Comparison of ENCODE assay signal across 31 mouse cellular contexts in the genomic region with DNA sequence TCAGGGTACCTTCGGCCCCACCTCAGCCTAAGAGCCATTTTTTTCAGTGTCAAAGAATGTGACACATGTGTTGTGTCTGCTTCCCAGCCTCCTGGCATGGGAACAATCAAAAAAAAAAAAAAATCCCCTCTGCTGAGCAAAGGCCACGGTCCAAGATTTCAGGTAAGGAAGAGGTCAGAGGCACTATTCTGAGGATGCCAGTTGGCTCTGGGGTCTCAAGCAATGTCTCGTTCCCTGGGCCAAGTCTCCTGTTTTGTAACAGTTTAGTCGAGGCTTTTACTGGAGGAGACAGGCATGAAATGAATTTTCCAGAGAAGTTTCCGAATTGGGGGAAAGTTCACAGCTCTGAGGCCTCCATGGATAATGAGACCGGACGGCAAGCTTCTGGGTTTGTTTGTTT. TPM values are rescaled to one million over a fixed set of nuclear protein-coding genes. Genes with fewer than 3 reads are reported as not detected.
A peak's percentile ranks its signal among the peaks of the same experiment; 100 is the strongest.
DNase-seq lines count a peak whose midpoint lies in the region; ATAC-seq lines count a peak whose summit lies in the region.
"Had no signal": no experiment of that assay in that cellular context is flagged by ENCODE, and none has a peak within 500 bp of the region (broad histone marks: within the 10 kb centered on the region; RNA-seq: fewer than 3 reads in every experiment).

No protein-coding gene starts in this region.

- H3K9me3 ChIP-seq in embryonic facial prominence, embryonic 14.5 days (ENCODE audit: control insufficient read depth, low read length), result 0 out of 2 replicates have a peak, but pooled peaks cover 3% of the 10 kb centered on the region
- no peaks in the 10 kb centered on the region for H3K9me3 ChIP-seq in embryonic facial prominence, embryonic 10.5 days
- H3K9me3 ChIP-seq in forebrain, embryonic 15.5 days, result no peaks in the 10 kb centered on the region
- H3K9me3 ChIP-seq: embryonic facial prominence, embryonic 13.5 days; forebrain, embryonic 10.5 days; forebrain, embryonic 13.5 days; G1E; heart, embryonic 15.5 days had no signal

- no peaks in the 10 kb centered on the region for H3K4me1 ChIP-seq in embryonic facial prominence, embryonic 14.5 days (ENCODE audit: control insufficient read depth, insufficient read depth, low read length)
- no peaks in the 10 kb centered on the region for H3K4me1 ChIP-seq in embryonic facial prominence, embryonic 10.5 days
- H3K4me1 ChIP-seq in forebrain, embryonic 15.5 days, result no peaks in the 10 kb centered on the region
- H3K4me1 ChIP-seq: forebrain, embryonic 10.5 days; forebrain, embryonic 13.5 days; heart, embryonic 12.5 days; heart, embryonic 15.5 days had no signal

- WGBS in embryonic facial prominence, embryonic 14.5 days, result 55% methylated on average over 7 of the region's 7 CpGs
- WGBS in embryonic facial prominence, embryonic 10.5 days, result 82% methylated on average over 7 of the region's 7 CpGs
- 81% methylated on average over 7 of the region's 7 CpGs for WGBS in forebrain, embryonic 15.5 days

- no peaks in the 10 kb centered on the region for H3K27me3 ChIP-seq in embryonic facial prominence, embryonic 14.5 days (replicated peaks; ENCODE audit: control insufficient read depth, insufficient read depth, low read length)
- 0 out of 2 replicates have a peak, but pooled peaks cover 5% of the 10 kb centered on the region for H3K27me3 ChIP-seq in embryonic facial prominence, embryonic 10.5 days (replicated peaks; ENCODE audit: low read depth, poor library complexity, severe bottlenecking)
- H3K27me3 ChIP-seq in forebrain, embryonic 15.5 days, result no peaks in the 10 kb centered on the region
- H3K27me3 ChIP-seq: CH12.LX; embryonic facial prominence, embryonic 13.5 days; forebrain, embryonic 13.5 days; heart, embryonic 12.5 days; heart, embryonic 15.5 days; Patski had no signal

- no peaks in the 10 kb centered on the region for H3K36me3 ChIP-seq in embryonic facial prominence, embryonic 14.5 days (ENCODE audit: control insufficient read depth, insufficient read depth, low read length)
- H3K36me3 ChIP-seq in embryonic facial prominence, embryonic 10.5 days (replicated peaks), result no peaks in the 10 kb centered on the region
- H3K36me3 ChIP-seq in forebrain, embryonic 15.5 days, result no peaks in the 10 kb centered on the region
- H3K36me3 ChIP-seq: embryonic facial prominence, embryonic 13.5 days; forebrain, embryonic 10.5 days; G1E; heart, embryonic 12.5 days; heart, embryonic 15.5 days had no signal

- no peak for ATAC-seq in embryonic facial prominence, embryonic 14.5 days (ENCODE audit: low read depth)
- ATAC-seq in forebrain, embryonic 15.5 days (replicated peaks), result no peak
- ATAC-seq: forebrain, embryonic 13.5 days; forebrain, postnatal 0 days; hindbrain, postnatal 0 days; inflammation-experienced regulatory T-cells, adult 6 months; intestine, embryonic 16.5 days; Patski had no signal

- peak; percentile 24 for DNase-seq in embryonic facial prominence, embryonic 14.5 days (ENCODE audit: low spot score)
- DNase-seq in embryonic facial prominence, embryonic 10.5 days (ENCODE audit: low spot score), result no peak
- DNase-seq in heart, adult 11 months, result peak; percentile 93
- no peak for DNase-seq in heart, postnatal 10 days
- peak; percentile 39 for DNase-seq in adipocyte (ENCODE audit: low spot score)
- peak; percentile 27 for DNase-seq in skeletal muscle tissue, adult 2 months (ENCODE audit: low read depth, low spot score)
- DNase-seq: adrenal gland, adult 2 months; adrenal gland, postnatal 25 days; B cell, adult 2 months; cerebellum, adult 11 months; cerebellum, adult 2 months; cerebellum, adult 9-11 months; cerebellum, postnatal 25 days; forebrain, postnatal 0 days; gastrocnemius, postnatal 10 days; heart, postnatal 14 days; heart, postnatal 4 days; kidney, adult 18-20 months had no signal

- H3K4me2 ChIP-seq in embryonic facial prominence, embryonic 14.5 days (ENCODE audit: low read depth, low read length), result no peak overlapping the region
- no peak overlapping the region for H3K4me2 ChIP-seq in forebrain, embryonic 15.5 days (replicated peaks)
- H3K4me2 ChIP-seq: embryonic facial prominence, embryonic 13.5 days; forebrain, embryonic 13.5 days; heart, embryonic 12.5 days; heart, embryonic 15.5 days; hindbrain, embryonic 14.5 days had no signal

- no peak overlapping the region for H3K27ac ChIP-seq in embryonic facial prominence, embryonic 14.5 days (replicated peaks; ENCODE audit: low read depth, low read length)
- H3K27ac ChIP-seq in embryonic facial prominence, embryonic 10.5 days (replicated peaks), result no peak overlapping the region
- no peak overlapping the region for H3K27ac ChIP-seq in forebrain, embryonic 15.5 days (replicated peaks)
- H3K27ac ChIP-seq: embryonic facial prominence, embryonic 13.5 days; forebrain, embryonic 10.5 days; forebrain, embryonic 13.5 days; heart, embryonic 15.5 days; hindbrain, embryonic 14.5 days; hindbrain, postnatal 0 days had no signal

- H3K9ac ChIP-seq in embryonic facial prominence, embryonic 14.5 days (ENCODE audit: low read depth, low read length), result no peak overlapping the region
- H3K9ac ChIP-seq in forebrain, embryonic 15.5 days (replicated peaks), result no peak overlapping the region
- H3K9ac ChIP-seq: embryonic facial prominence, embryonic 13.5 days; forebrain, embryonic 13.5 days; forebrain, postnatal 0 days; heart, embryonic 12.5 days; heart, embryonic 15.5 days; hindbrain, embryonic 14.5 days had no signal

- intact Hi-C loops in heart, postnatal 10 days (cut with DNase I), result no loop called here

- no peak overlapping the region for H3K4me3 ChIP-seq in embryonic facial prominence, embryonic 14.5 days (ENCODE audit: low read depth, low read length)
- no peak overlapping the region for H3K4me3 ChIP-seq in embryonic facial prominence, embryonic 10.5 days
- no peak overlapping the region for H3K4me3 ChIP-seq in forebrain, embryonic 15.5 days
- H3K4me3 ChIP-seq: embryonic facial prominence, embryonic 13.5 days; forebrain, embryonic 10.5 days; forebrain, embryonic 13.5 days; heart, embryonic 12.5 days; heart, embryonic 15.5 days had no signal

RNA-seq across cellular contexts. Expression of gene Tmem170b, which starts 51.3 kb away (rescaled TPM):
- polyA plus RNA-seq in embryonic facial prominence, embryonic 14.5 days (2014; fragmentation: Nextera tagmentation; extraction: Ambion mirVana), result 14.9 and 15.8 TPM in 2 replicates
- polyA plus RNA-seq in embryonic facial prominence, embryonic 10.5 days (2016; fragmentation: Nextera tagmentation; extraction: Ambion mirVana), result 9.9 and 10.2 TPM in 2 replicates
- total RNA-seq in heart, postnatal 10 days (2021), result 10 to 100 TPM; 18.6 to 18.8 TPM
- 43.4 and 46.0 TPM in 2 replicates for polyA plus RNA-seq in forebrain, embryonic 15.5 days (2015; fragmentation: Nextera tagmentation; extraction: Ambion mirVana)

Comparison
In these comparisons a context has a peak if more than half of its experiments do, and no peak if none do; other contexts are left out.
1. DNase-seq: peak in embryonic facial prominence, embryonic 14.5 days (single experiment), heart, adult 11 months (single experiment), adipocyte (single experiment) and skeletal muscle tissue, adult 2 months (single experiment); none in embryonic facial prominence, embryonic 10.5 days (single experiment) and heart, postnatal 10 days (0 of 2).